Mouse (Mus musculus): Measurements from ENCODE around the gene Cdkn1c. TPM values are rescaled to one million over a fixed set of nuclear protein-coding genes. Genes with fewer than 3 reads are reported as not detected.

Cdkn1c gene
- total RNA-seq, 2 experiments from 2014 or later: 10.3 to 10.7 TPM

- intact Hi-C loops (cut with DNase I): no loop called here
- no peak overlapping the region for H3K27ac ChIP-seq
- TF ChIP-seq CTCF (IDR thresholded peaks at IDR 0.05): no peak
These were observed 32.6 kb downstream of the Cdkn1c start for GRCm38 (mm10) chr7:143428142-143428813.

GRCm38 (mm10) chr7:143419585-143420160, 41.2 kb downstream of the Cdkn1c start:
- DNase-seq (ENCODE audit: extremely low spot score in 1 of 2, low spot score in 2 of 2): no peak
- Histone ChIP-seq H3K4me3 (no peak overlapping the region), H3K27ac (no peak overlapping the region)
- no peak for TF ChIP-seq CTCF (IDR thresholded peaks at IDR 0.05)
- intact Hi-C loops (cut with DNase I): no loop called here

More at GRCm38 (mm10) chr7:143428142-143428813, 32.6 kb downstream of the Cdkn1c start:
- DNase-seq (ENCODE audit: extremely low spot score in 1 of 2, low spot score in 2 of 2): no peak
- no peak overlapping the region for H3K4me3 ChIP-seq

- H3K27ac ChIP-seq: no peak overlapping the region
- DNase-seq (ENCODE audit: extremely low spot score in 1 of 2, low spot score in 2 of 2): no peak
- TF ChIP-seq CTCF (IDR thresholded peaks at IDR 0.05): no peak
- intact Hi-C loops (cut with DNase I): no loop called here
- H3K4me3 ChIP-seq: no peak overlapping the region
These were observed 43.0 kb downstream of the Cdkn1c start for GRCm38 (mm10) chr7:143417875-143418274.

GRCm38 (mm10) chr7:143416406-143416805, 44.4 kb downstream of the Cdkn1c start:
- DNase-seq (ENCODE audit: extremely low spot score in 1 of 2, low spot score in 2 of 2): no peak
- intact Hi-C loops (cut with DNase I): no loop called here

GRCm38 (mm10) chr7:143415070-143415469, 45.8 kb downstream of the Cdkn1c start:
- H3K27ac ChIP-seq: no peak overlapping the region
- no peak for TF ChIP-seq CTCF (IDR thresholded peaks at IDR 0.05)
- no peak for DNase-seq (ENCODE audit: extremely low spot score in 1 of 2, low spot score in 2 of 2)
- intact Hi-C loops (cut with DNase I): no loop called here
- no peak overlapping the region for H3K4me3 ChIP-seq

More at GRCm38 (mm10) chr7:143416406-143416805, 44.4 kb downstream of the Cdkn1c start:
- Histone ChIP-seq H3K27ac (no peak overlapping the region), H3K4me3 (no peak overlapping the region)
- no peak for TF ChIP-seq CTCF (IDR thresholded peaks at IDR 0.05)

GRCm38 (mm10) chr7:143412606-143413005, 48.2 kb downstream of the Cdkn1c start:
- no peak for TF ChIP-seq CTCF (IDR thresholded peaks at IDR 0.05)
- no peak overlapping the region for H3K4me3 ChIP-seq
- DNase-seq (ENCODE audit: extremely low spot score in 1 of 2, low spot score in 2 of 2): no peak
- intact Hi-C loops (cut with DNase I): no loop called here
- no peak overlapping the region for H3K27ac ChIP-seq

- Histone ChIP-seq H3K4me3 (no peak overlapping the region), H3K27ac (no peak overlapping the region)
- TF ChIP-seq CTCF (IDR thresholded peaks at IDR 0.05): no peak
- intact Hi-C loops (cut with DNase I): no loop called here
- DNase-seq (ENCODE audit: extremely low spot score in 1 of 2, low spot score in 2 of 2): no peak
These were observed 52.2 kb downstream of the Cdkn1c start for GRCm38 (mm10) chr7:143408615-143409021.

Other genes with a start within 250 kb of the Cdkn1c start
- gene Slc22a18, start 12.7 kb upstream of the Cdkn1c start, total RNA-seq (2021): under 1 TPM; 0.58 to 0.81 TPM
- gene Phlda2, start 42.1 kb upstream of the Cdkn1c start, total RNA-seq (2021): not detected
- gene Nap1l4, start 88.1 kb upstream of the Cdkn1c start, total RNA-seq (2021): 100 to 1,000 TPM; 112 to 117 TPM
- 10 to 100 TPM; 59.5 to 68.2 TPM for gene Cars, start 139.0 kb upstream of the Cdkn1c start, total RNA-seq (2021)
- gene Tnfrsf26, start 167.7 kb upstream of the Cdkn1c start, total RNA-seq (2021): not detected
- 1 to 10 TPM; 1.5 to 1.9 TPM for gene Tnfrsf22, start 188.6 kb upstream of the Cdkn1c start, total RNA-seq (2021)
- 1 to 10 TPM; 1.2 to 2.3 TPM for gene Tnfrsf23, start 224.8 kb upstream of the Cdkn1c start, total RNA-seq (2021)

Data from left cerebral cortex, adult 2 months (tissue).